Mouse (Mus musculus) hematopoietic stem cell, adult 5-6 weeks (primary cell): Measurements from ENCODE around the gene Myo1d. TPM values are rescaled to one million over a fixed set of nuclear protein-coding genes. Genes with fewer than 3 reads are reported as not detected.
A peak's percentile ranks its signal among the peaks of the same experiment; 100 is the strongest.

Experiments
- ATAC-seq, 2 experiments: fragments of 125-278 bp in 1 of 2; replicated peaks in 1 of 2; 2 replicates each; pipeline ENCODE4 v1.8.0; 2016 to 2017; ENCODE audit warnings: inconsistent platforms in 2 of 2, mild to moderate bottlenecking in 2 of 2, moderate number of reproducible peaks in 2 of 2, low read depth in 1 of 2, moderate TSS enrichment in 1 of 2; ENCODE audit not compliant: low FRiP score in 2 of 2, poor library complexity in 2 of 2, severe bottlenecking in 2 of 2, insufficient read depth in 1 of 2, low TSS enrichment in 1 of 2
- total RNA-seq: library from RNA; stranded (forward); fragments of 172-1452, 232-1000 nt; gene quantifications from 2 replicates; pipeline ENCODE4 v1.2.3, GENCODE M21; 2017

Myo1d gene
- total RNA-seq, 1 experiment from 2014 or later: 3.4 TPM

GRCm38 (mm10) chr11:80601040-80601864, 178.6 kb downstream of the Myo1d start:
- no peak for ATAC-seq

- ATAC-seq: no peak
Observed at GRCm38 (mm10) chr11:80595482-80595881, 184.3 kb downstream of the Myo1d start.

GRCm38 (mm10) chr11:80589387-80589786, 190.4 kb downstream of the Myo1d start:
- ATAC-seq: no peak

- ATAC-seq: no peak
Observed at GRCm38 (mm10) chr11:80585761-80586160, 194.1 kb downstream of the Myo1d start.

GRCm38 (mm10) chr11:80585211-80585610, 194.6 kb downstream of the Myo1d start:
- ATAC-seq: no peak

- ATAC-seq: no peak
Observed at GRCm38 (mm10) chr11:80580494-80580893, 199.3 kb downstream of the Myo1d start.

GRCm38 (mm10) chr11:80577747-80578640, 201.8 kb downstream of the Myo1d start:
- no peak for ATAC-seq

GRCm38 (mm10) chr11:80575794-80576193, 204.0 kb downstream of the Myo1d start:
- ATAC-seq: no peak

- ATAC-seq: no peak
Observed at GRCm38 (mm10) chr11:80566286-80566685, 213.5 kb downstream of the Myo1d start.

- ATAC-seq: no peak
Observed at GRCm38 (mm10) chr11:80564975-80565965, 214.6 kb downstream of the Myo1d start.

- peak; percentile 49 to 60; a peak in 1 of 4 replicates for ATAC-seq
Observed at GRCm38 (mm10) chr11:80562479-80562878, 217.3 kb downstream of the Myo1d start.

- ATAC-seq: no peak
Observed at GRCm38 (mm10) chr11:80560770-80561169, 219.1 kb downstream of the Myo1d start.

- ATAC-seq: no peak
Observed at GRCm38 (mm10) chr11:80555416-80555815, 224.4 kb downstream of the Myo1d start.

- ATAC-seq: peak; percentile 51 to 65; a peak in 3 of 4 replicates
Observed at GRCm38 (mm10) chr11:80553046-80553445, 226.8 kb downstream of the Myo1d start.

GRCm38 (mm10) chr11:80551634-80552033, 228.2 kb downstream of the Myo1d start:
- no peak for ATAC-seq

GRCm38 (mm10) chr11:80550264-80550663, 229.6 kb downstream of the Myo1d start:
- ATAC-seq: no peak

GRCm38 (mm10) chr11:80549854-80550253, 230.0 kb downstream of the Myo1d start:
- ATAC-seq: no peak
